8 mouse cellular contexts compared by ENCODE assay signal in the genomic region with DNA sequence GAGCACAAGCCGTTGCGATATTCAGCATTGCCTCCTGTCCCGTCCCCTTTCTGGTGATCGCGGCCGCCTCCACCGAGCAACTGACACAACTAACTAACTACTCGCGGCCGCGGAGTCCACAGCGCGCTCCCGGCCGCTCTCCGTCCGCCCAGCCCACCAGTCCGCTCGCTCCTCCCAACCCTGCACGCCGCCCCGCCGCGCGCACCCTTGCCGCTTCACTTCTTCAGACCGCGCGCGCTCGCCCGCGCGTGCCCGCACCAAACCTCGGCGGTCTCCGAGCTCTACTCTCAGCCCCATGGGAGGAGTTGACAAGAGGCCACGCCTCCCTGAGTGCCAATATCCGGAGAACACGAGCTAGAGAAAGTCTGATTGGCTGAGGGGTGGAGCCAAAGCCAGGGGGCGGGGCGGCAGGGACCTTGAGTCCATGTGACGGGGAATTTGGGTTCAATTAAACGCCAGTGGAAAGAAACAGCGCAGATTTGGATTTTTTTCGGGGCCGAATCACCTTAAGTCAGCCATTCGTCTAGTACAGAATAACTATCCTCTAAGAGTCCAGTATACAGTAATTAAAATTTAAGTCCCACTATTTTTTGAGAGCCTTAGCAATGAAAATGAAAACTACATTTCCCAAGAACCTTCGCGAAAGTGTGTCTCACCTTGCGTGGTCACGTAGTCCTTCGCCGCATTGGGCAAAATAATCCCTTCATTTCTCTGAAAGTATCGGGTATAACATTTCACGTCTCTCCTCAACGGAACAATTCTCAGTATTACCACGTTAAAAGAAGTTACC. TPM values are rescaled to one million over a fixed set of nuclear protein-coding genes. Genes with fewer than 3 reads are reported as not detected.
DNase-seq lines count a peak whose midpoint lies in the region; ATAC-seq and TF ChIP-seq lines count a peak whose summit lies in the region.

Gene Peak1 (minus strand): TSS at position 120 of the 790 bp plus-strand sequence.
Gene Hmg20a (plus strand): TSS at position 662 of the 790 bp plus-strand sequence.

- peak; percentile 100 for DNase-seq in A20 (ENCODE audit: low read depth, low spot score)
- DNase-seq in heart, adult 9 months (ENCODE audit: low spot score in 2 of 2) = peak; percentile 100
- DNase-seq in monocyte, adult 2 months (ENCODE audit: low read depth in 1 of 2, low spot score in 2 of 2) = peak; percentile 100
- peak; percentile 100 for DNase-seq in spleen, postnatal 36 days (ENCODE audit: low spot score in 2 of 2)

- no peak for TF ChIP-seq CTCF in bone marrow macrophage, adult 2 months (IDR thresholded peaks at IDR 0.05; ENCODE audit: low read depth, low read length)
- TF ChIP-seq CTCF in embryonic fibroblast, embryonic 13.5 days (IDR thresholded peaks at IDR 0.05; ENCODE audit: borderline replicate concordance, insufficient read depth, low read length) = no peak

- peak; percentile 97 for ATAC-seq in kidney, embryonic 14.5 days (ENCODE audit: low FRiP score, low TSS enrichment)
- ATAC-seq in limb, embryonic 15.5 days (ENCODE audit: insufficient number of reproducible peaks, low FRiP score, low TSS enrichment, low read depth) = peak; percentile 95

- peaks cover 22% of the 10 kb centered on the region for H3K4me1 ChIP-seq in bone marrow macrophage, adult 2 months (ENCODE audit: control insufficient read depth, insufficient read depth, low read length)
- peaks cover 2% of the 10 kb centered on the region; the same call in 1 of the 2 replicates for H3K4me1 ChIP-seq in embryonic fibroblast, embryonic 13.5 days (ENCODE audit: control insufficient read depth, insufficient read depth, low read length)
- peaks cover 13% of the 10 kb centered on the region; the same call in 1 of the 2 replicates for H3K4me1 ChIP-seq in kidney, embryonic 14.5 days (ENCODE audit: control insufficient read depth, insufficient read depth, low read length)
- peaks cover 13% of the 10 kb centered on the region for H3K4me1 ChIP-seq in limb, embryonic 15.5 days

- peak within 1 kb of the TSS; percentile 93 for H3K9ac ChIP-seq in kidney, embryonic 14.5 days (ENCODE audit: low read depth, low read length)
- peak within 1 kb of the TSS; percentile 77 for H3K9ac ChIP-seq in limb, embryonic 15.5 days

- no peak for TF ChIP-seq POLR2A in bone marrow macrophage, adult 2 months (IDR thresholded peaks at IDR 0.05; ENCODE audit: borderline replicate concordance, low read depth, low read length)
- peak; percentile 98 for TF ChIP-seq POLR2A in embryonic fibroblast, embryonic 13.5 days (IDR thresholded peaks at IDR 0.05; ENCODE audit: low read depth, low read length)

- no peaks in the 10 kb centered on the region for H3K9me3 ChIP-seq in kidney, embryonic 14.5 days (ENCODE audit: control insufficient read depth, low read length)
- H3K9me3 ChIP-seq in limb, embryonic 15.5 days = no peaks in the 10 kb centered on the region

- WGBS in kidney, embryonic 14.5 days = under 1% methylated on average over 59 of the region's 59 CpGs
- under 1% methylated on average over 58 of the region's 59 CpGs for WGBS in limb, embryonic 15.5 days

- peak within 1 kb of the TSS; percentile 69 for H3K4me2 ChIP-seq in kidney, embryonic 14.5 days (replicated peaks; ENCODE audit: low read depth, low read length)
- peak within 1 kb of the TSS; percentile 62 for H3K4me2 ChIP-seq in limb, embryonic 15.5 days

- H3K4me3 ChIP-seq in bone marrow macrophage, adult 2 months (ENCODE audit: insufficient read depth, low read length) = peak within 1 kb of the TSS; percentile 98
- H3K4me3 ChIP-seq in embryonic fibroblast, embryonic 13.5 days (ENCODE audit: insufficient read depth, low read length) = peak within 1 kb of the TSS; percentile 85
- peak within 1 kb of the TSS; percentile 84 for H3K4me3 ChIP-seq in kidney, embryonic 14.5 days (ENCODE audit: low read length)
- H3K4me3 ChIP-seq in limb, embryonic 15.5 days = peak within 1 kb of the TSS; percentile 85

- H3K27ac ChIP-seq in bone marrow macrophage, adult 2 months (ENCODE audit: insufficient read depth, low read depth, low read length) = peak within 1 kb of the TSS; percentile 95
- peak within 1 kb of the TSS; percentile 98 for H3K27ac ChIP-seq in embryonic fibroblast, embryonic 13.5 days (ENCODE audit: insufficient read depth, low read length)
- peak within 1 kb of the TSS; percentile 96 for H3K27ac ChIP-seq in kidney, embryonic 14.5 days (ENCODE audit: low read depth, low read length)
- peak within 1 kb of the TSS; percentile 96 for H3K27ac ChIP-seq in limb, embryonic 15.5 days

- no peaks in the 10 kb centered on the region for H3K27me3 ChIP-seq in kidney, embryonic 14.5 days (ENCODE audit: control insufficient read depth, insufficient read depth, low read length)
- H3K27me3 ChIP-seq in limb, embryonic 15.5 days = no peaks in the 10 kb centered on the region

- H3K36me3 ChIP-seq in kidney, embryonic 14.5 days (ENCODE audit: control insufficient read depth, insufficient read depth, low read length) = no peaks in the 10 kb centered on the region
- no peaks in the 10 kb centered on the region for H3K36me3 ChIP-seq in limb, embryonic 15.5 days

RNA-seq across cellular contexts. Expression of gene Peak1, which starts in this region (rescaled TPM):
- 27.9 and 33.7 TPM in 2 replicates for polyA plus RNA-seq in bone marrow macrophage, adult 2 months (2012; ENCODE audit: insufficient read depth, insufficient read length, missing spikeins)
- 83.7 and 133 TPM in 2 replicates for polyA plus RNA-seq in embryonic fibroblast, embryonic 13.5 days (2011; ENCODE audit: insufficient read length, low read depth, missing spikeins)
- 18.4 and 23.1 TPM in 2 replicates for polyA plus RNA-seq in kidney, embryonic 14.5 days (2014; fragmentation: Nextera tagmentation; extraction: Ambion mirVana)
- polyA plus RNA-seq in limb, embryonic 15.5 days (2015; fragmentation: Nextera tagmentation; extraction: Ambion mirVana) = 10.2 and 11.8 TPM in 2 replicates

RNA-seq across cellular contexts. Expression of gene Hmg20a, which starts in this region (rescaled TPM):
- 40.0 and 40.3 TPM in 2 replicates for polyA plus RNA-seq in bone marrow macrophage, adult 2 months (2012; ENCODE audit: insufficient read depth, insufficient read length, missing spikeins)
- polyA plus RNA-seq in embryonic fibroblast, embryonic 13.5 days (2011; ENCODE audit: insufficient read length, low read depth, missing spikeins) = 33.1 and 38.6 TPM in 2 replicates
- polyA plus RNA-seq in kidney, embryonic 14.5 days (2014; fragmentation: Nextera tagmentation; extraction: Ambion mirVana) = 39.9 and 64.3 TPM in 2 replicates
- 57.2 and 58.8 TPM in 2 replicates for polyA plus RNA-seq in limb, embryonic 15.5 days (2015; fragmentation: Nextera tagmentation; extraction: Ambion mirVana)

Comparison
In these comparisons a context has a peak if more than half of its experiments do, and no peak if none do; other contexts are left out.
1. Peak in every context shown above with its lines: DNase-seq, ATAC-seq, H3K4me3 ChIP-seq and H3K27ac ChIP-seq.